Mouse (Mus musculus) limb, embryonic 14.5 days (tissue): ENCODE measurements around the gene Phf5a. TPM values are rescaled to one million over a fixed set of nuclear protein-coding genes. Genes with fewer than 3 reads are reported as not detected.

Experiments
- ATAC-seq: fragments of 200-750 bp; cut with Nextera tagmentation; 2 replicates; pipeline ENCODE4 v1.8.0; 2017; ENCODE audit warnings: low read depth, moderate number of reproducible peaks, moderate TSS enrichment; ENCODE audit not compliant: low FRiP score
- DNase-seq: peaks from one replicate; pipeline ENCODE4 v3.0.0-alpha.2; 2015; ENCODE audit warnings: low spot score
- H3K27ac ChIP-seq: fragments of 300-500 bp; sonication (generic); replicated peaks from 2 replicates; pipeline ENCODE4 v1.5.1; 2014; ENCODE audit warnings: low read depth, mild to moderate bottlenecking, low read length, moderate library complexity, mixed read lengths
- H3K27me3 ChIP-seq: fragments of 300-500 bp; sonication (generic); 2 replicates; pipeline ENCODE4 v1.6.1; 2014; ENCODE audit warnings: low read length, mixed read lengths; ENCODE audit not compliant: control insufficient read depth, insufficient read depth
- H3K36me3 ChIP-seq: fragments of 300-500 bp; sonication (generic); 2 replicates; pipeline ENCODE4 v1.6.1; 2014; ENCODE audit warnings: mild to moderate bottlenecking, low read length, moderate library complexity, mixed read lengths; ENCODE audit not compliant: control insufficient read depth, insufficient read depth
- H3K4me1 ChIP-seq: fragments of 300-500 bp; sonication (generic); 2 replicates; pipeline ENCODE4 v1.6.1; 2014; ENCODE audit warnings: antibody characterized with exemption, low read length, mixed read lengths; ENCODE audit not compliant: control insufficient read depth, insufficient read depth
- H3K4me2 ChIP-seq: fragments of 300-500 bp; sonication (generic); replicated peaks from 2 replicates; pipeline ENCODE4 v1.6.1; 2014; ENCODE audit warnings: low read depth, mild to moderate bottlenecking, low read length, moderate library complexity; ENCODE audit not compliant: severe bottlenecking
- H3K4me3 ChIP-seq: fragments of 300-500 bp; sonication (generic); replicated peaks from 2 replicates; pipeline ENCODE4 v1.5.1; 2014; ENCODE audit warnings: low read length
- H3K9ac ChIP-seq: fragments of 300-500 bp; sonication (generic); 2 replicates; pipeline ENCODE4 v1.6.1; 2014; ENCODE audit warnings: mild to moderate bottlenecking, low read depth, low read length, moderate library complexity; ENCODE audit not compliant: severe bottlenecking
- H3K9me3 ChIP-seq: fragments of 300-500 bp; sonication (generic); 2 replicates; pipeline ENCODE4 v1.6.1; 2016; ENCODE audit warnings: low read length; ENCODE audit not compliant: control insufficient read depth
- POLR2A ChIP-seq: fragments of 200-500 bp; IDR thresholded peaks from 2 replicates; pipeline ENCODE4 v1.8.0; 2012; ENCODE audit warnings: inconsistent platforms, mild to moderate bottlenecking, moderate library complexity, borderline replicate concordance; ENCODE audit not compliant: insufficient read depth, insufficient read length; ENCODE audit errors: extremely low read depth
- WGBS: fragments of 180-500 bp; shearing (Covaris S2); extraction: QIAGEN DNeasy Blood & Tissue Kit; methylation state at CpG from one replicate; pipeline ENCODE4 v1.1.7; 2014; 5-methylcytosine and 5-hydroxymethylcytosine counted together
- polyA plus RNA-seq, 2 experiments: library from polyadenylated mRNA; depleted of rRNA in 1 of 2; stranded (reverse) in 1 of 2; unstranded in 1 of 2; fragments of >200 nt; fragmentation: Nextera tagmentation in 1 of 2; extraction: Ambion mirVana in 1 of 2; gene quantifications; 2 replicates each; pipeline versions ENCODE4 v1.2.1 to v1.2.3; 2012 to 2014

The Phf5a gene
- polyA plus RNA-seq, 2 experiments = 96.8 to 163 TPM

- TF ChIP-seq POLR2A = no peak
- Histone ChIP-seq H3K9me3 (no peaks in the 10 kb centered on the region), H3K36me3 (peaks cover 66% of the 10 kb centered on the region), H3K4me2 (no peak overlapping the region), H3K27ac (no peak overlapping the region), H3K27me3 (no peaks in the 10 kb centered on the region), H3K4me1 (no peaks in the 10 kb centered on the region), H3K4me3 (no peak overlapping the region), H3K9ac (no peak overlapping the region)
- no peak for ATAC-seq
- 93% methylated on average over 8 of the region's 8 CpGs for WGBS
- DNase-seq = no peak
Measured at GRCm38 (mm10) chr15:81891822-81892580, 20.3 kb upstream of the Phf5a start.

- Histone ChIP-seq H3K4me3 (no peak overlapping the region), H3K36me3 (peaks cover 61% of the 10 kb centered on the region), H3K27ac (no peak overlapping the region), H3K4me1 (no peaks in the 10 kb centered on the region), H3K4me2 (no peak overlapping the region), H3K9me3 (no peaks in the 10 kb centered on the region), H3K9ac (no peak overlapping the region), H3K27me3 (no peaks in the 10 kb centered on the region)
- 89% methylated on average over 7 of the region's 7 CpGs for WGBS
- ATAC-seq (no peak), DNase-seq (no peak)
- no peak for TF ChIP-seq POLR2A
Measured at GRCm38 (mm10) chr15:81891140-81891802, 19.6 kb upstream of the Phf5a start.

GRCm38 (mm10) chr15:81889175-81889574 is 17.5 kb upstream of the Phf5a start:
- ATAC-seq = no peak
- Histone ChIP-seq H3K27ac (no peak overlapping the region), H3K9me3 (no peaks in the 10 kb centered on the region), H3K4me1 (no peaks in the 10 kb centered on the region), H3K4me2 (no peak overlapping the region), H3K4me3 (no peak overlapping the region), H3K27me3 (no peaks in the 10 kb centered on the region), H3K9ac (no peak overlapping the region), H3K36me3 (peaks cover 45% of the 10 kb centered on the region)
- no peak for DNase-seq
- TF ChIP-seq POLR2A = no peak
- WGBS = 95% methylated on average over 7 of the region's 7 CpGs

- 94% methylated on average over 6 of the region's 6 CpGs for WGBS
- no peak for DNase-seq
- H3K4me1 ChIP-seq = no peaks in the 10 kb centered on the region
- H3K27me3 ChIP-seq = no peaks in the 10 kb centered on the region
- H3K9me3 ChIP-seq = no peaks in the 10 kb centered on the region
- peaks cover 35% of the 10 kb centered on the region for H3K36me3 ChIP-seq
- H3K9ac ChIP-seq = no peak overlapping the region
- no peak overlapping the region for H3K4me3 ChIP-seq
- no peak overlapping the region for H3K27ac ChIP-seq
- no peak overlapping the region for H3K4me2 ChIP-seq
- ATAC-seq = no peak
- no peak for TF ChIP-seq POLR2A
Measured at GRCm38 (mm10) chr15:81886795-81887550, 15.3 kb upstream of the Phf5a start.

- no peaks in the 10 kb centered on the region for H3K9me3 ChIP-seq
- H3K4me2 ChIP-seq = no peak overlapping the region
- H3K4me3 ChIP-seq = no peak overlapping the region
- H3K27me3 ChIP-seq = no peaks in the 10 kb centered on the region
- no peaks in the 10 kb centered on the region for H3K4me1 ChIP-seq
- DNase-seq (no peak), ATAC-seq (no peak)
- H3K27ac ChIP-seq = no peak overlapping the region
- peaks cover 23% of the 10 kb centered on the region for H3K36me3 ChIP-seq
- no peak for TF ChIP-seq POLR2A
- 89% methylated on average over 3 of the region's 3 CpGs for WGBS
- H3K9ac ChIP-seq = no peak overlapping the region
Measured at GRCm38 (mm10) chr15:81885418-81885934, 13.8 kb upstream of the Phf5a start.
